Mouse (Mus musculus): ENCODE measurements at regions not wholly inside any gene's neighbourhood (a gene's known extent, or its start where the extent isn't known, plus 50 kb on each side); places are given as distances from the start of the nearest gene placed in this dataset.
A peak's percentile ranks its signal among the peaks of the same experiment; 100 is the strongest.

DNA sequence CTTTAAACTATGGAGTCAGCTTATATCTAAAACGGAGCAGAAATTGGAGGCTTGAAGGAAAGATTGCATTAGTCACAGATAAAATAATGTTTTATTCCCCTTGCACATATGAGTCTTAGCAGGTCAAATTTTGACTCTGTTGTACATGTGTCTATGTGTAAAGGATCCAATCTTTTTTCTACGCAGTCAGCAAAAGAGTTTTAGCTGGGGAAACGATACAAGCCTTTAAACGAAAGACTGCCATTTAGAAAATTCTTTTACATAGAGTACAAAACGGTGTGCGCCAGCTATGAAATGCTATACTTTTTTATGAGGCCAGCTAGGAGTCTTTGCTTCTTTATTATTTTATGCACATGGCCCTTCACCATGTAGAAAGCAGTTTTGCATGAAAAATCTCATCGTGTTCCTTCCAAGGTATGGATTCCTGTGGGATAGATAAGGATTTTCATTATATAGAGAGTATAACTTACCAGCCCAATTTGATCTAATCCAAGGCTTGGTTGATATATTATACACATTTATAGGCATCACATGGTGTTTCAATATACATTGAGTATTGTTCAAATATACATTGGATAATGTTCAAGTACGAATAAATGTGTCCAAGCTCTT is 116.0 kb upstream of the Thumpd2 start:
- no peak for DNase-seq

DNA sequence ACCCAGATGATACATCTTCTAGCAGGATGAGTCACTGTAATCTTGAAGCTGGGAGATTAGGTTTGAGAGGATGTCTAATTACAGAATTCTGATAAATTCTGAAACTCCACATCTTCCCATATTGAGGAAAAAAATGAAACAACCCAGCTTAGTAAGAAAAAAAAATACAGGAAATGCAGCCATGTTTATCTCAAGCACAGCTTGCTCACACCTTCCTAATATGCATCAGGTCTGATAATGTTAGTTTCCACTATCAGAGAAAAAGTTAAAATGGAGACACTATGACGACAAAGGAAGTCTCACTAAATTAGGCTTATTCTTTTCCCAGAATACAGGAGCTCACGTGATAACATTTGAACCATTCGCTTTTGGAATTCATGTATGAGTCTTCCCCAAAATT is 111.4 kb upstream of the Thumpd2 start:
- no peak for DNase-seq

DNA sequence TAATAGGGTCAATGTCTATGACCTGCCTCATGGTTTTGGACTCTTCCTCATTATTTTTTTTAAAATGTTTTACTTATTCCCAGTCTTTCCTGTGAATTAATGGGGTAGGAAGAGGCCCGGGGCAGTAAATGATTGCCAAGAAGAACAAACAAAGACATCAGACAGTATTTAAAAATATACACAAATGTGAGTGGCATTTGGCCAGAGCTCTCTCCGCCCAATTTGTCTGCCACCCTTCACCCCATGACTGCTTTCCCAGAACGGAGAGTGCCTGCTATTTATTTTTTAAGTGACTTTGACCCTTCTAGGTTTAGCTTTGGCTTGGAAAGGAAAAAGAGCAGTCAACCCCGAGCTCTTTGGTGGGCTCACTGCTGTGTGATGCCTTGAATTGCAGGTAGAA is 111.0 kb upstream of the Thumpd2 start:
- no peak for DNase-seq

GRCm38 (mm10) chr17:81172943-81173342 is 108.1 kb upstream of the Thumpd2 start:
- DNase-seq = no peak

GRCm38 (mm10) chr17:81169118-81169517 is 104.2 kb upstream of the Thumpd2 start:
- DNase-seq = no peak

GRCm38 (mm10) chr17:81150730-81151129 is 85.8 kb upstream of the Thumpd2 start:
- DNase-seq = no peak

GRCm38 (mm10) chr17:81134702-81135101 is 69.8 kb upstream of the Thumpd2 start:
- DNase-seq = no peak

DNA sequence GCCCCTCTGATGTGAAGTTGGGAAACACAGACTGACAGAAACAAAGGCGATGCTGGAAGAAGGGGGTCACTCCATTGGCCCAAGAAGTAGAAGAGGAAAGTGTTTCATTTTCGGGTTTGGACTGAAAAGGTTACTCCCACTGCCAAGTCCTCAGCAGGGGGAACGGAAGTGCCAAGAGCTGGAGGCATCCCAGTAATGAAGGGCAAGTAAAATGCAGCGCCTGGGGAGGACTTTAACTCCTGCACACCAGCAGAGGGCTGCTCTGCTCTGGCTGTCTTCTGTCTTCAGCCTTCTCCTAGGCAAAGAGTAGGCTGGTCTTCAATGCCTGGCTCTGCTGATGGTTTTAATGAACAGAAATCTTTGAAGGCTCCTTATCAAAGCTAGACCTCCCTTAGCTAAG is 68.3 kb upstream of the Thumpd2 start:
- DNase-seq = peak; percentile 14

All from gastrocnemius, postnatal 10 days (tissue).